Mouse (Mus musculus) embryonic facial prominence, embryonic 12.5 days (tissue): ENCODE measurements around the gene C1s1. TPM values are rescaled to one million over a fixed set of nuclear protein-coding genes. Genes with fewer than 3 reads are reported as not detected.
"Not testable (repeated sequence)": the region's sequence is repeated elsewhere in the genome, so short reads cannot be mapped to it uniquely, and the experiment has no call there.

Source experiments
- ATAC-seq: fragments of 200-750 bp; cut with Nextera tagmentation; 2 replicates; pipeline ENCODE4 v1.8.0; 2017; ENCODE audit not compliant: insufficient number of reproducible peaks, insufficient read depth, low FRiP score, low TSS enrichment
- H3K27ac ChIP-seq: fragments of 300-500 bp; sonication (generic); 2 replicates; pipeline ENCODE4 v1.5.1; 2016; ENCODE audit warnings: mild to moderate bottlenecking
- H3K27me3 ChIP-seq: fragments of 300-500 bp; sonication (generic); 2 replicates; pipeline ENCODE4 v1.6.1; 2016; ENCODE audit warnings: mild to moderate bottlenecking, moderate library complexity
- H3K36me3 ChIP-seq: fragments of 300-500 bp; sonication (generic); 2 replicates; pipeline ENCODE4 v1.6.1; 2016; ENCODE audit warnings: mild to moderate bottlenecking
- H3K4me1 ChIP-seq: fragments of 300-500 bp; sonication (generic); 2 replicates; pipeline ENCODE4 v1.6.1; 2016
- H3K4me2 ChIP-seq: fragments of 300-500 bp; sonication (generic); replicated peaks from 2 replicates; pipeline ENCODE4 v1.6.1; 2016; ENCODE audit warnings: mild to moderate bottlenecking, moderate library complexity
- H3K4me3 ChIP-seq: fragments of 300-500 bp; sonication (generic); 2 replicates; pipeline ENCODE4 v1.5.1; 2016; ENCODE audit warnings: mild to moderate bottlenecking
- H3K9ac ChIP-seq: fragments of 300-500 bp; sonication (generic); 2 replicates; pipeline ENCODE4 v1.6.1; 2016; ENCODE audit warnings: mild to moderate bottlenecking, moderate library complexity
- H3K9me3 ChIP-seq: fragments of 300-500 bp; sonication (generic); 2 replicates; pipeline ENCODE4 v1.6.1; 2016; ENCODE audit warnings: mild to moderate bottlenecking, moderate library complexity
- WGBS: fragments of 180-500 bp; shearing (Covaris S2); methylation state at CpG from one replicate; pipeline ENCODE4 v1.1.7; 2016; 5-methylcytosine and 5-hydroxymethylcytosine counted together
- polyA plus RNA-seq: library from polyadenylated mRNA; unstranded; fragments of >200 nt; fragmentation: Nextera tagmentation; extraction: Ambion mirVana; gene quantifications from 2 replicates; pipeline ENCODE4 v1.2.1, GENCODE M21; 2016

Gene C1s1
- polyA plus RNA-seq, 1 experiment from 2014 or later, result 1.1 TPM

DNA sequence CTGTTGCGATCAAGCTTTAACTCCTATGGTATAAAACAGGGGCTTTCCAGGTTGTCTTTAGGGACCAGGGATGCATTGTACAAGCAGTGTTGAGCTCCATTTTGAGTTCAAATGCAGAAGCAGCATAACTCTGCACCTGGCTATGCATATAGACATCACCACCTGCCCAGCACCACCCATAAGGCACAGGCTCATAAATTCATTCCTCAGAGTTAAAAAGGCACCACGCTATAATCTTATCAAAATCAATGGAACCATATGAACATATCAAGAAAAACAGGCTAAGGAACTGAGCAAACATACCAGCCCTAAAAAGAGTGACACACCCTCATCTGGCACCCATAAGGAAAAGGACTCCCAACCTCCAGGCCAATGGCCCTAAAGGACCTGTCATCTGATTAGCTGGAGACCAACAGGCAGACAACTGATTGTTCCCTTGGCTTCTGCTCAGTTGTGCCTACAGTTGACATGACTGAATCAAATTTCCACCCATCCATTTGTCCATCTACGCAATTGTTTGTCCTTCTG, 6.9 kb upstream of the C1s1 start:
- 91% methylated on average over 3 of the region's 3 CpGs for WGBS
- Histone ChIP-seq H3K9ac (no peak overlapping the region), H3K9me3 (peaks cover 13% of the 10 kb centered on the region; the same call in 1 of the 2 replicates), H3K27ac (no peak overlapping the region), H3K27me3 (no peaks in the 10 kb centered on the region), H3K4me2 (no peak overlapping the region), H3K4me1 (no peaks in the 10 kb centered on the region), H3K36me3 (no peaks in the 10 kb centered on the region), H3K4me3 (no peak overlapping the region)
- no peak for ATAC-seq

DNA sequence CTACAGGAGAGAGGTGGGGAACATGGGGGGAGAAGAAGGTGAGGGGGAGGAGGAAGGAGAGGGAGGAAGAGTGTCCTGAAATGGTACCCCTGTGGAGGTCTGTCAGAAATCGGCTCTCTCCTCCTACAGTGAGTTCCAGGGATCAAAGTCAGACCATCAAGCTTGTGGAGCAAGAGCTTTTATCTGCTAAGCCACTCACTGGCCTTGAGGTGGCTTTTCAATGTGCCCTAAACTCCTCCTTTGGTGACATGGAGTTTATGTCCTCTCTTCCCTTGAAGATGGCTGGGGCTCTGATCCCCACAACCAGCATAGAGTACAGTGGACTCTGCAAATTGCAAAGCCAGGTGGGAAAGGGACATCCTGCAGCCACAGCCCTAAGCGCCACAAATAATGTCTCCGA, 5.8 kb upstream of the C1s1 start:
- ATAC-seq, H3K27me3 ChIP-seq: not testable (repeated sequence)
- WGBS, result 83% methylated on average over 3 of the region's 3 CpGs

DNA sequence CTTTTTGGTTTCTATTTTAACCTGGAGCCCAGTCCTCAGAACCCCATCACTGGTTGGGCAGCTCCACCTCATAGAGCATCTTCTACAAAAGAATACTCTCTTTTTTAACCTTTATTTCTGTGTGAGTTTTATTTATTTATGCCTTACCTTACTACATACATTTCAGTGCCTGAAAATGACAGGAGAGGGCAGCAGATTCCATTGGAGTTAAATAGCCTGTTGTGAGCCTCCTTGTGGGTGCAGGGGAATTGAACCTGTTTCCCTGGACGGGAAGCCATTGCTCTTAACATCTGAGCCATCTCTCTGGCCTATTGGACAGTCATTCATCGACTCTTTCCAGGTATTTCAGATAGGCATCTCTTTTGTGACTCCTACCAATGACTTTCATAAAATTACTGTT, 3.3 kb upstream of the C1s1 start:
- no peak for ATAC-seq
- Histone ChIP-seq H3K4me2 (no peak overlapping the region), H3K9ac (no peak overlapping the region), H3K36me3 (no peaks in the 10 kb centered on the region), H3K4me1 (no peaks in the 10 kb centered on the region), H3K27ac (no peak overlapping the region), H3K27me3 (no peaks in the 10 kb centered on the region), H3K9me3 (peaks cover 4% of the 10 kb centered on the region; the same call in 1 of the 2 replicates), H3K4me3 (no peak overlapping the region)
- WGBS, result 79% methylated on average over 2 of the region's 2 CpGs

More for the DNA sequence above, 5.8 kb upstream of the C1s1 start:
- not testable (repeated sequence) for H3K9ac ChIP-seq, H3K4me1 ChIP-seq, H3K4me2 ChIP-seq, H3K36me3 ChIP-seq, H3K27ac ChIP-seq, H3K4me3 ChIP-seq
- peaks cover 12% of the 10 kb centered on the region; the same call in 1 of the 2 replicates for H3K9me3 ChIP-seq

DNA sequence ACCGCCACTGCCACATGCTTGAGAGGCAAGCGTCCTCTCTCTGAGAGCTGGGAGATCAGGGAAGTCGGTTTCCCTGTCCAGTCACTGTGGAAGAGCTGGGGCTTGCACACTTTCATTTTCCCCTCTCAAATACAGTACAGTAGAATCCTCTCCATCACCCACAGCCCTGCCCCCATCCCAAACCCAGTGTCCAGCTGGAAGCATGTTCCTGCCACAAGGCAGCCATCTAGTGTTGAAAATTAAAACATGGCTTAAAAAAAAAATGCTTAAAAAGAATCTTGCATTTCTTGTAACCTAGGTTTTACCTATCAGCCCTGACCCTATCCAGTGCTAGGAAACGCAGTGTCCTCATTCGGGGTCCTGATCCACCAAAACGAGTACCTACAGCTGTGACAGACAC, 2.3 kb upstream of the C1s1 start:
- Histone ChIP-seq H3K4me1 (no peaks in the 10 kb centered on the region), H3K9ac (no peak overlapping the region), H3K27ac (no peak overlapping the region), H3K9me3 (no peaks in the 10 kb centered on the region), H3K36me3 (no peaks in the 10 kb centered on the region), H3K4me2 (no peak overlapping the region), H3K4me3 (no peak overlapping the region), H3K27me3 (no peaks in the 10 kb centered on the region)
- ATAC-seq, result no peak
- WGBS, result 85% methylated on average over 6 of the region's 6 CpGs

DNA sequence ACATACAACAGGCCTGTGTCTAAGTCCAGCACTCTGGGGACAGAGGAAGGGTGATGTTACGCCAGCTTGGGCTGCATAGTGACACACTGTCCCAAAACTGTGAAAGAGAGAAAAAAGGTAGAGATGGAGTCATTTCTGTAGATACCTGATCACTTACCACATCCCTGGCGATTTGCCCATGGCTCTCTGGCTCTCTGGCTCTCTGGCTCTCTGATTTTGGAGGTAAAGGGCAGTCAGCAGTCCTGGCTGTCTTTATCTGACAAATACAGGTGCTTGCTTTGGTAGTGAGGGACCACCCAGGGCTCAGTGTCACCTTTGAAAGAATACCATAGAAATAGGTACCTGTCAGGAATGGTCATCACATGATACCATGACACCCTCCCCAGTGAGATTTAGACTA, 983 bp downstream of the C1s1 start:
- H3K27me3 ChIP-seq, H3K4me3 ChIP-seq, H3K36me3 ChIP-seq, H3K27ac ChIP-seq, H3K9ac ChIP-seq, H3K4me1 ChIP-seq, ATAC-seq, H3K9me3 ChIP-seq, H3K4me2 ChIP-seq: not testable (repeated sequence)
- WGBS, result 82% methylated on average over 2 of the region's 2 CpGs

DNA sequence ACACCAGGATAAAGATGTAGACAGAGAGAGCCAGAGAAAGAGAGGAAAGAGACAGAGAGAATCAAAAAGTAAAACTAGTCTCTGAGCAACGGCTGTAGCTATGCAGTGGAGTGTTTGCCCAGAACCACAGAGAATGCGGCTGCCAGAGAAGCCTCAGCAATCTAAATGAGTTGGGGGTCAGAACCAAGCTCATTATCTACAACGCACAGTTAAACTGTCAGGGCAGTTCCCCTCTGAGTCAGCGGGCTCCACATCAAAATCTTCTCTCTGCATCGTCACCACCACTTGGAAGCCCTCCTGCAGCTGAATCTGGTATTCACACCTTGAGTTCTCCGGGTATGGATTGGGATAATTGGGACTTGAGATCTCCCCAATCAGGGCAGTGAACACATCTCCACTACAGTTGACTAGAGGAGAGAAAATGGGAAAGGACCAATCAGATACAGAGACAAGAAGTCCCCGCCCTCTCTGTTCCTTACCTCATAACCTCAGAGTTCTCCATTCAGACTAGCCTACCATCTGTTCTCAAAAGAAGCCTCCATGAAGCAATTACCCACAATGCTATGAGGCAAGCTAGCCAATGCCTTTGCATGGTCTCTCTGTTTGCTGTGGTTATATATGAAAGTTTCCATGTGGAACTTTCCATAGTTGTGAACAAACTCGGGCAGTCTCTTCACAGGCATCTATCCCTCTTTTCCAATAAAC, 5.9 kb downstream of the C1s1 start:
- H3K9ac ChIP-seq, H3K36me3 ChIP-seq, H3K4me1 ChIP-seq, H3K4me2 ChIP-seq, ATAC-seq, H3K4me3 ChIP-seq, H3K9me3 ChIP-seq, H3K27ac ChIP-seq, H3K27me3 ChIP-seq: not testable (repeated sequence)
- 82% methylated on average over 8 of the region's 8 CpGs for WGBS

DNA sequence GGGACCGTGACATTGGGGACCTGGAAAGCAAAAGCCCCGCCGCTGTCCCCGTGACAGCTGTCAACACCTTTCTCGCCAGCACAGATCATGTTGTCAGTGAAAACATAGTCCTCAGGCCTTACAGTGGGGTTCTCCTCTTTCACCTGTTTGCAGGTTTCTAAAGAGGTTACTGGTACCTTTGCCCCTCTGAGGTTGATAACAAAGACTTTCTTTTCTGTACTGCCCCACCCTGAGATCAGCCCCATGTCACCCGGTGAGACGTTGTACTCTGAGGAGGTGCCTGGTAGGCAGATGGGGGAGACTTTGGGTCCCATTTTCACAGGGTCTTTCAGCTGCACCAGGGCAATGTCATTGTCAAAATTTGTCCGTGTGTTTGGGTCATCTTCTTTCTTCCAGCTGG, 11.1 kb downstream of the C1s1 start:
- ATAC-seq, result no peak
- H3K27me3 ChIP-seq, result no peaks in the 10 kb centered on the region
- H3K9ac ChIP-seq, result no peak overlapping the region
- no peak overlapping the region for H3K4me2 ChIP-seq
- H3K4me3 ChIP-seq, result no peak overlapping the region
- 87% methylated on average over 8 of the region's 8 CpGs for WGBS
- H3K4me1 ChIP-seq, result no peaks in the 10 kb centered on the region
- H3K9me3 ChIP-seq, result no peaks in the 10 kb centered on the region
- H3K27ac ChIP-seq, result no peak overlapping the region
- H3K36me3 ChIP-seq, result no peaks in the 10 kb centered on the region

DNA sequence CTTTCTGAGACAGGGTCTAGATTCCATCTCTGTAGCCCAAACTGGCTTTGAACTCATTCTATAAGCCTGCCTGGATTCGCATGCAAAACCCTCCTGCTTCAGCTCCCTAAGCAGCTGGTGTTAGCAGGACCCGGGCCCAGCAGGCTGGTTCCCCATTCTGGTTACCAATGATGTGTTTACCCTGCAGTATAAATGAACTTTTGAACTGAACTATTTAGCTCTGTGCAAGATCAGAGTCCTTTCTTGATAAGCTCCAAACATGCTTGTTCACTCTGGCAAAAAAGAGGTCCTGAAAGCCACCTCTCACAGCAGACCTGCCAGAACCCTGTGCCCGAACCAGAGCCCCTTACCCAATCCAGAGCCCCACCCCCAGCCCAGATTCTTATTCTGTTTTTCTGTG, 14.3 kb downstream of the C1s1 start:
- ATAC-seq, result no peak
- H3K4me3 ChIP-seq, result no peak overlapping the region
- no peaks in the 10 kb centered on the region for H3K27me3 ChIP-seq
- H3K4me2 ChIP-seq, result no peak overlapping the region
- no peak overlapping the region for H3K9ac ChIP-seq
- no peak overlapping the region for H3K27ac ChIP-seq
- WGBS, result 69% methylated on average over 3 of the region's 3 CpGs
- H3K9me3 ChIP-seq, result no peaks in the 10 kb centered on the region
- no peaks in the 10 kb centered on the region for H3K36me3 ChIP-seq
- H3K4me1 ChIP-seq, result no peaks in the 10 kb centered on the region

DNA sequence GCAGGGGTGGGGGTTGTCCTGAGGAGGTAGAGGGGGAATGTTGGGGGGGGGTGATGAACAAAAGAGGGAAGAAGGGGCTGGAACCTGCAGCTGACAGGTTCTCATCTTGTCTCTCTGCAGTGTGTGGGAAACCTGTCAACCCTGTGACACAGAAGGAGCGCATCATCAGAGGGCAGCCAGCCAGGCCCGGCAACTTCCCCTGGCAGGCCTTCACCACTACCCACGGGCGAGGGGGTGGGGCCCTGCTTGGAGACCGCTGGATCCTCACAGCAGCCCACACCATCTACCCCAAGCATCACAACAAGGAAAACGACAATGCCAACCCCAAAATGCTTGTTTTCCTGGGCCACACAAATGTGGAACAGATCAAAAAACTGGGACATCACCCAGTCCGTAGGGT, 20.1 kb downstream of the C1s1 start:
- not testable (repeated sequence) for H3K9me3 ChIP-seq, H3K4me1 ChIP-seq, H3K36me3 ChIP-seq, ATAC-seq, H3K4me3 ChIP-seq, H3K4me2 ChIP-seq, H3K27ac ChIP-seq, H3K27me3 ChIP-seq, H3K9ac ChIP-seq
- WGBS, result 76% methylated on average over 7 of the region's 7 CpGs

DNA sequence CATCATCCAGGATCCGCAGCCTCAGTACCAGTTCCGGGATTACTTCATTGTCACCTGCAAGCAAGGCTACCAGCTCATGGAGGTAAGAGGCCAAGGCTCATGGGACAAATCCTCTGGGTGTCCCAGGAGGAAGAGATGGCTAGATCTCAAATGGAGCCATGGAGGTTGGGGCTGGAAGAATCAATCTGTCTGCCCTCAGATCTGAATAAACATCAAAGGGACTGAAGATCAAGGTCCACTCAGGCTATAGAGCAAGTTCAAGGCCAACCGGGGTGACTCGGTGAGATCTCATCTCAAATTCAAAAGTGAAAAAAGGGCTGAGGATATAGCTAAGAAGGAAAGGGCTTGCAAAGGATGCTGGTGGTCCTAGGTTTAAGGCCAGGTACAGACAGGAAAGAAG, 24.4 kb downstream of the C1s1 start:
- not testable (repeated sequence) for ATAC-seq, H3K36me3 ChIP-seq, H3K9me3 ChIP-seq, H3K27ac ChIP-seq, H3K4me1 ChIP-seq, H3K4me2 ChIP-seq, H3K4me3 ChIP-seq, H3K9ac ChIP-seq, H3K27me3 ChIP-seq
- WGBS, result 89% methylated on average over 4 of the region's 4 CpGs

DNA sequence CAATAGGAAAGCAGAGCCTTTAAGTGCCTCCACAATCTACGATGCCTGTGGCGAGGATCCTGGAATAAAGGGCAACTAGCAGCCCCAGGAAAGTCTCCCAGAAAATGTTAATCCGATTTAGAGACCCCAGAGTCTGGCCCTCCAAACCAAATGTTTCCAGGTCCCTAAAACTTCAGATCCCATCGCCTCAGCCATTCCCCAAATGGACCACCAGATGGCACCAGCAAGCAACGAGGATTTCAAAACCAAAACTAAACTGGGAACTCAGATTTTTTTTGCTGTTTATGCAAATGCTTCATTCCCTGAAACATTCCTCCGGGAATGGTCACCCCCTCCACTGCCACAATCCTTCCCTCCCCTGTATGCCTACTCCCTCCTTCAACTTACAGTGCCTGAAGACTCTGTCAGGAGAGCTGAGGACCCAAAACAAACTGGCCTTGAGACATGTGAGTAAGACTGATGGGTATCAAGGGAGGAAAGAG, 29.8 kb downstream of the C1s1 start, which contains the start of gene C1ra:
Gene C1ra, plus strand, starts transcription at position 51 of the 482 bp plus-strand sequence.
- peak within 1 kb of the TSS; percentile 40 for H3K4me2 ChIP-seq
- H3K4me1 ChIP-seq, result 0 out of 2 replicates have a peak, but pooled peaks cover 3% of the 10 kb centered on the region
- H3K27ac ChIP-seq, result no peak within 1 kb of the TSS
- H3K27me3 ChIP-seq, result no peaks in the 10 kb centered on the region
- no peak within 1 kb of the TSS for H3K9ac ChIP-seq
- no peaks in the 10 kb centered on the region for H3K36me3 ChIP-seq
- WGBS, result 6% methylated on average over 6 of the region's 6 CpGs
- ATAC-seq, result no peak
- H3K9me3 ChIP-seq, result no peaks in the 10 kb centered on the region
- no peak within 1 kb of the TSS for H3K4me3 ChIP-seq

DNA sequence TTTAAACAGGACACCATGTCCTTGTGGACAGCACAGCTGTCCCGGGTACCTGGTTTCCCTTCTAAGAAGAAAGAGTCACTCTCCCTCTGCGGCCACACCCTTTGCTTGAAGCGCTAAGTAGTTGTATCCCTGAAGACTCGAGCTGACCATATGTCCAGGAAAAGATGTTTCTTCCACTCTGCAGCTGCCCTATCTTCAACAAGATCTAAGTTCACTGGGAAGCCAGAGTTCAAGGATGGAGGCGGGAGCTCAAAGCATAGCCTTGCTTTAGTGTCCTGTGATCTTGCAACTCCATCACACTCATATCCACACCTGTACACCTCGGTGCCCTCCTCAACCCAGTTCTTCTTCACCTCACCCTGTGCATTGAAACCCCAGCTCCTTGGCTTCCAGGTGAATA, 30.2 kb downstream of the C1s1 start:
- Histone ChIP-seq H3K4me3 (no peak overlapping the region), H3K4me1 (0 out of 2 replicates have a peak, but pooled peaks cover 3% of the 10 kb centered on the region), H3K9ac (no peak overlapping the region), H3K27me3 (no peaks in the 10 kb centered on the region), H3K27ac (no peak overlapping the region), H3K4me2 (no peak overlapping the region), H3K9me3 (no peaks in the 10 kb centered on the region), H3K36me3 (no peaks in the 10 kb centered on the region)
- 64% methylated on average over 6 of the region's 6 CpGs for WGBS
- ATAC-seq, result no peak
